Mouse (Mus musculus) stomach, postnatal 0 days (tissue): ENCODE results near the gene A630076J17Rik. TPM values are rescaled to one million over a fixed set of nuclear protein-coding genes. Genes with fewer than 3 reads are reported as not detected.

Experiments
- ATAC-seq: fragments of 200-750 bp; cut with Nextera tagmentation; 2 replicates; pipeline ENCODE4 v1.8.0; 2017; ENCODE audit not compliant: low FRiP score, low TSS enrichment
- DNase-seq: peaks from one replicate; pipeline ENCODE4 v3.0.0-alpha.2; 2016; ENCODE audit warnings: low spot score
- H3K27ac ChIP-seq: fragments of 300-500 bp; sonication (generic); replicated peaks from 2 replicates; pipeline ENCODE4 v1.5.1; 2014; ENCODE audit warnings: mild to moderate bottlenecking, control low read depth
- H3K27me3 ChIP-seq: fragments of 300-500 bp; sonication (generic); 2 replicates; pipeline ENCODE4 v1.6.1; 2014; ENCODE audit warnings: low read length; ENCODE audit not compliant: control insufficient read depth, insufficient read depth
- H3K36me3 ChIP-seq: fragments of 300-500 bp; sonication (generic); 2 replicates; pipeline ENCODE4 v1.6.1; 2014; ENCODE audit warnings: low read length, mixed read lengths; ENCODE audit not compliant: control insufficient read depth, insufficient read depth
- H3K4me1 ChIP-seq: fragments of 300-500 bp; sonication (generic); replicated peaks from 2 replicates; pipeline ENCODE4 v1.6.1; 2014; ENCODE audit warnings: antibody characterized with exemption; ENCODE audit not compliant: control insufficient read depth, insufficient read depth
- H3K4me2 ChIP-seq: fragments of 300-500 bp; sonication (generic); replicated peaks from 2 replicates; pipeline ENCODE4 v1.6.1; 2014; ENCODE audit warnings: low read depth, mild to moderate bottlenecking, control low read depth, moderate library complexity
- H3K4me3 ChIP-seq: fragments of 300-500 bp; sonication (generic); 2 replicates; pipeline ENCODE4 v1.5.1; 2014; ENCODE audit warnings: low read depth, low read length, control low read depth
- H3K9ac ChIP-seq: fragments of 300-500 bp; sonication (generic); 2 replicates; pipeline ENCODE4 v1.6.1; 2014; ENCODE audit warnings: mild to moderate bottlenecking, low read length, control low read depth, mixed read lengths
- H3K9me3 ChIP-seq: fragments of 300-500 bp; sonication (generic); 2 replicates; pipeline ENCODE4 v1.6.1; 2016; ENCODE audit warnings: low read length; ENCODE audit not compliant: control insufficient read depth
- CTCF ChIP-seq: IDR thresholded peaks from 2 replicates; pipeline ENCODE4 v1.5.1; 2016; ENCODE audit warnings: antibody characterized with exemption, low read depth, mild to moderate bottlenecking, moderate library complexity
- EP300 ChIP-seq: optimal IDR thresholded peaks from 2 replicates; pipeline ENCODE3; 2016; ENCODE audit warnings: antibody characterized with exemption
- WGBS: fragments of 180-500 bp; shearing (Covaris S2); extraction: QIAGEN DNeasy Blood & Tissue Kit; methylation state at CpG from one replicate; pipeline ENCODE4 v1.1.7; 2014; 5-methylcytosine and 5-hydroxymethylcytosine counted together
- polyA plus RNA-seq: library from polyadenylated mRNA; unstranded; fragments of >200 nt; fragmentation: Nextera tagmentation; extraction: Ambion mirVana; gene quantifications from 2 replicates; pipeline ENCODE4 v1.2.1, GENCODE M21; 2015

A630076J17Rik gene
- polyA plus RNA-seq, 1 experiment from 2014 or later = 32.7 TPM

DNA sequence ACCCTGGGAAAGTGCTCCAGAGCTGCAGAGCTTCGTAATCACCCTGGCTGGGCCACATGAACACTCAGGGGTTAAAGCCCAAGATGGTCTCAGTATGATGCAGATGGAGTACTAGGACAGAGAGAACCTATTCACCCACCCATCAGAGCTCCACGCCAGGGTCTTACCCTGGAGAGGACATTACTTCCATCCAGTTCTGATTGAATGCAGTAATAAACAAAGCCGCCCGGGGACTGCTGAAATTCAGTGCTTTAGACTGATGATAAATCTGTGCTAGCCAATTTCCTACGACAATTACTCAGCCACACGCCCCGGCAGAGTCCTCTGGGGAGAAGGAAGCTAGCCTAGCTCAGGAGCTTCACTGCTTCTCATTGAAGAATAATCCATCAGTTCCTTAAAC lies 26.3 kb downstream of the A630076J17Rik start:
- H3K4me1 ChIP-seq = peaks cover 2% of the 10 kb centered on the region; the same call in 1 of the 2 replicates
- DNase-seq (no peak), ATAC-seq (no peak)
- WGBS = 42% methylated on average over 7 of the region's 7 CpGs
- H3K27me3 ChIP-seq = no peaks in the 10 kb centered on the region
- no peak overlapping the region for H3K4me3 ChIP-seq
- no peaks in the 10 kb centered on the region for H3K9me3 ChIP-seq
- no peak overlapping the region for H3K9ac ChIP-seq
- TF ChIP-seq CTCF (no peak), EP300 (no peak)
- no peak overlapping the region for H3K4me2 ChIP-seq
- no peak overlapping the region for H3K27ac ChIP-seq
- no peaks in the 10 kb centered on the region for H3K36me3 ChIP-seq

DNA sequence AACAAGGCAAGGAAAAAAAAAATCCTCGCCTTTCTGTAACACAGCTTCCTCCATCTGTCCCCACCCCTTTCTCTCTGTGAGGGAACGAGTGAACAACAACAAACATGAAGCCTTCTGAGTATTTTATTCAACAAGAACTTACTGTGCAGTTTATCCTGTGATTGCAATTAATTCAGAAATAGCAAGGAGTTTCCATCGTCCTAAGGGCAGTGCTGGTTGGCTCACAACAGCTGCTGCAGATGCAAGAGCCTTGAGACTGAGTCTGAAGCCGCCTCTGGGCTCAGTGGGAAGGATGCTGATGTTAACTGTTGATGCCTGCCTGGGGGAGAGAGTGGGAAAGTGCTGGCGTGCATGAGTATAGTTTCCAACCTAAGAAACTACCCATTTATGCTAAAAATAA lies 27.5 kb downstream of the A630076J17Rik start:
- H3K4me1 ChIP-seq = peaks cover 2% of the 10 kb centered on the region; the same call in 1 of the 2 replicates
- WGBS = 59% methylated on average over 5 of the region's 5 CpGs
- no peaks in the 10 kb centered on the region for H3K36me3 ChIP-seq
- no peaks in the 10 kb centered on the region for H3K9me3 ChIP-seq
- TF ChIP-seq CTCF (no peak), EP300 (no peak)
- no peak overlapping the region for H3K27ac ChIP-seq
- H3K27me3 ChIP-seq = no peaks in the 10 kb centered on the region
- no peak overlapping the region for H3K4me2 ChIP-seq
- no peak overlapping the region for H3K9ac ChIP-seq
- DNase-seq = no peak
- no peak for ATAC-seq
- H3K4me3 ChIP-seq = no peak overlapping the region

DNA sequence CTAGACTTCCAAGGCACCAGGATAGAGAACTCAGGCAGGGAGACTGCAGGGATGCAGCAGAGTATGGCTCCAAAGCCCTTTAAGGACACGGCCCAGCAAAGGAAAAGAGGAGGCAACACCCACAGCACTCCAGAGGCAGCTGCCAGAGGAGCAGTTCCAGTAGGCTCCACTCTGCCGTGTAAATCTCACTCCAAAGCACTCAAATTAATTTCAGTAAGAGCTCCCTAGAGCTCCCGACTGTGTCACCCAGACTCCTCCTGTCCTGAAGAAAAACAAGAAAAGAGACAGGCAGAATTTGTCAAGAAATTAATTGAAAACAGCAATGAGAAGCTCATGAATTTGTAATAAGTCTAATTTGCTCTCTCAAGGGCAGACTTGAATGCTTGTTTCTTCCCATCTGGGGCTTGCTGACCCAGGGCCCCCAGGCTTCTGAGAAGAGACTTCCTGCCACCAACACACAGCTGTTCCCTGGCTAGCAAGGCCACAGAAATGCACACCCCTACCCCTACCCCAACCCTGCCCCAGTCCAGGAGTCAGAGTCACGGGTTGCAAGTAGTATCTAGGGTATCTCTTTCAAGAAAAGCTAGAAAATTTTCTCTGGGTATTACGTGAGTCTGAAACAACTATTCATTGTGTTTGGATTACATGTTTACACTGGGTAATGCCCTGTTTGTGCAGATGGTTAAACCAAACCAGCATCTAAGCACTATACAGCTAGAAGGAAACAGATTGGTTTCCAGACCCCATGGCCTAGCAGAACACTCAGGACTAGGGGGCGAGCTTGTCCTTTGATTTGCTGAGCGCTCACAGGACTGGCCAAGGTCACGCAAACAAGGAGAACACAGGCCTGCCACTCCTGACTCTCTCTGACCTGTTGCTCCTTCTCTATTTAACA lies 30.8 kb downstream of the A630076J17Rik start:
- ATAC-seq = no peak
- Histone ChIP-seq H3K9ac (no peak overlapping the region), H3K4me1 (peaks cover 2% of the 10 kb centered on the region; the same call in 1 of the 2 replicates), H3K9me3 (no peaks in the 10 kb centered on the region), H3K27ac (peak overlapping the region; percentile 63; the same call in 1 of the 2 replicates), H3K4me2 (no peak overlapping the region), H3K36me3 (no peaks in the 10 kb centered on the region), H3K27me3 (no peaks in the 10 kb centered on the region), H3K4me3 (no peak overlapping the region)
- WGBS = 42% methylated on average over 8 of the region's 8 CpGs
- no peak for TF ChIP-seq EP300
- 0 out of 2 replicates have a peak, but pooled peaks have one; percentile 18 for TF ChIP-seq CTCF
- DNase-seq = no peak

DNA sequence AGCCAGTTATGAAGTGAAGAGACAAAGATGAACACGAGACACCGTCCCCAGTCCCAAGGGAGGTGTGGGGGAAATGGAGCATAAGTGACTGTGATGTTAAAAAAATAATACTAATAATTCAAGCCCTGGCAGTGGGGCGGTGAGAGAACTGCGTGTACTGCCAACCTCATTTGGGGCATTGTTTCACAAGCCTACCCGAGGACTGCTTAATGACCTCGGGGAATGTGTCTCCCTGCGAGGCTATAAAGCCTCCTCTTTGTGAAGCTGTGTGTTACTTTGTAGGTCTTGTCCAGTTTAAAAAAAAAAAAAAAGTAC lies 31.4 kb downstream of the A630076J17Rik start:
- Histone ChIP-seq H3K9me3 (no peaks in the 10 kb centered on the region), H3K27ac (no peak overlapping the region), H3K4me2 (no peak overlapping the region), H3K27me3 (no peaks in the 10 kb centered on the region), H3K36me3 (no peaks in the 10 kb centered on the region), H3K4me1 (peaks cover 2% of the 10 kb centered on the region; the same call in 1 of the 2 replicates), H3K4me3 (no peak overlapping the region), H3K9ac (no peak overlapping the region)
- DNase-seq (no peak), ATAC-seq (no peak)
- 47% methylated on average over 7 of the region's 7 CpGs for WGBS
- TF ChIP-seq EP300 (no peak), CTCF (no peak)

DNA sequence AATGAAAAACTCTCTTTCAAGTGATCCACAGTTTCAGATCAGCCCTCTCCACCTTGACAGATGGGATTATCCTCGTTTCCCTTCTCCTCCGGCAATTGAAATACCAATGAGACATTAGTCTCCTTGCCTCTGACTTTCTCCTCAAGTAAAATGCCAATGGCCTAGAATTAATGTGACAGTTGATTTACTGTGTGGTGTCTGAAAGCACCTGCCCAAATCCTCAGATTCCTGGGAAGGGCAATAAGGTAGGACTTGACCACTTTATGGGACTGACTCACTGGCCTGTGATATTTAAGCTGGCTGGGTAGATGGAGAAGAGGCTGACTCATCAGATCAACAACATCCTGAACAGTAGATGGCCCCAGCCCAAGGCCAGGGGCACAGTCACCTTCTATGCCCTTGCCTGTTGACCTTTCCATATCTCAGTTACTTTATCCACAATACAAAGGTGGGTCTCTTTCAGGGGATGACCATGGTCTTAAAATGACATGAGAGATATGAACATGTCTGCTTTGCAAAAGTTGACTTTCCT lies 36.5 kb downstream of the A630076J17Rik start:
- Histone ChIP-seq H3K9ac (no peak overlapping the region), H3K27me3 (no peaks in the 10 kb centered on the region), H3K27ac (no peak overlapping the region), H3K4me2 (no peak overlapping the region), H3K4me3 (no peak overlapping the region), H3K4me1 (no peaks in the 10 kb centered on the region), H3K36me3 (no peaks in the 10 kb centered on the region), H3K9me3 (no peaks in the 10 kb centered on the region)
- TF ChIP-seq CTCF = no peak
- TF ChIP-seq EP300 = no peak
- WGBS = 45% methylated on average over 2 of the region's 2 CpGs
- DNase-seq (no peak), ATAC-seq (no peak)

DNA sequence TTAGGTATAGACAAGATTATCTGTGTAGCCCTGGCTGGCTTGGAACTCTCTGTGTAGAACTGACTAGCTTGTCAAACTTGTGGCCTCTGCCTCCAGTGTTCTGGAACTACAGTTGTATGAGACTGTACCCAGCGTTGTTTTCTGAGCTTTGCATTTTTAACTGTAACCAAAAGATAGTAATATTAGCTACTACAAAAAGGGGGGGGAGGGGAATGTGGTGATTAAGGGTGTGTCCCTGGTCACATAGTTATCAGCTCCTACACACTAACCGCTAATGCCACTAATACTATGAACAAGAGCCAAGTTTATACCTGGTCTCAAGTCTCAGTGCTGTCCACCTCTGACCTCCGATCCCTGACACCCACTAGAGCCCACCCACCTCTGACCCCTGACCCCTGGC lies 42.0 kb downstream of the A630076J17Rik start:
- no peak for DNase-seq
- Histone ChIP-seq H3K27me3 (no peaks in the 10 kb centered on the region), H3K4me3 (no peak overlapping the region), H3K9ac (no peak overlapping the region), H3K4me2 (no peak overlapping the region), H3K4me1 (no peaks in the 10 kb centered on the region), H3K27ac (no peak overlapping the region), H3K9me3 (no peaks in the 10 kb centered on the region), H3K36me3 (no peaks in the 10 kb centered on the region)
- 88% methylated on average over 3 of the region's 3 CpGs for WGBS
- ATAC-seq = no peak
- no peak for TF ChIP-seq CTCF
- no peak for TF ChIP-seq EP300
